Mouse (Mus musculus): ENCODE data around the gene S100a7a.

DNA sequence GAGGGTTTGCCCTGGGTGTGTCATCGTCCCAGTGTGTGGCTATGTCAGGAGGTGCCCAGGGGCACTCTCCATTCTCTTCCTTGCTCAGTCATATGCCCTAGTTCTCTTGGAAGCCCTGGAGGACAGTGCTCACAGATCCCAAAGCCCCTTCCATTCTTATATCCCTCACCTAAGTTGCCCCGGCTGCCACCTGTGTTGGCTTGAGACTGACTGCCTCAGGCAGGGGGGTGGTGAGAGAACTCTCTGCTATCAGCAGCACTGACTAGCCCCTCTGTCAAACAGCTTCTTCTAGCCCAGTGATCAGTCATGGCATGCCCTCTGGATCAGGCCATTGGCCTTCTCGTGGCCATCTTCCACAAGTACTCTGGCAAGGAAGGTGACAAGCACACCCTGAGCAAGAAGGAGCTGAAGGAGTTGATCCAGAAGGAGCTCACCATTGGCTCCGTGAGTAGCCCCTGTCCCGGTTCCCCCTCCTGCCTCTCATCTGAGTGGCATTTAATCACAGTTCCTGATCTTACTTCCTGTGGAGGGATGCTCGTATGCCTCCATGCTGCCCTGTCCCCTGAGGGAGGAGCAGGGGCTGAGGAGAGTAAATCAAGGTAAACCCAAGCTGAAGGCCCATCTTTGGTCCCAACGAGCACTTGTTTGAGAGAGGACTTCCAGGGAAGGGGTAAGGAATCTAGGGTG lies 40.2 kb upstream of the S100a7a start:
- TF ChIP-seq CTCF (IDR thresholded peaks at IDR 0.05; ENCODE audit: extremely low read depth, insufficient read depth, low read length), result no peak
- no peak for TF ChIP-seq POLR2A (IDR thresholded peaks at IDR 0.05; ENCODE audit: extremely low read depth, insufficient read depth, low read length)

Data from cortical plate, adult 2 months (tissue).